Mouse (Mus musculus): ENCODE data around the gene Mkks. TPM values are rescaled to one million over a fixed set of nuclear protein-coding genes. Genes with fewer than 3 reads are reported as not detected.

Mkks gene
- polyA plus RNA-seq, 1 experiment = 2.3 TPM

DNA sequence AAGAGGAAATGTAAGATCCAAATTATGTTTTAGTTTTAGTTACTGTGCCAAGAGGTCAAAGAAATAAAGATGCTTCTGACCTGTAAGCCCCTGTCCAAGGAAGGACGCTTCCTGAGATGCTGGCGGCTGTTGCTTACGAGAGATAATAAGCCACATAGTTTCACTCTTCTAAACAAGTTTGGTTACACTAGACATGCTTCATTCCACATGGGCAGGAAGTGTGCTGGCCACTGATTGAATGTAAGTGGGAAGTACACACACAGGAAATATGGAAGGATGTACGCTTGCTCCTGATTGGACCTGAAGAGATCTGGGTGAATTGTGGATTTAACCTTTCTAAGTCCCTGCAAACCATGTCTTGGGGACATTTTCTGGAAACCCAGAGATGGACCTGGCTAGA, 63.6 kb downstream of the Mkks start:
- TF ChIP-seq POLR2A (IDR thresholded peaks at IDR 0.05; ENCODE audit: borderline replicate concordance, control insufficient read depth, low read depth, low read length) (no peak), CTCF (IDR thresholded peaks at IDR 0.05; ENCODE audit: control insufficient read depth, insufficient read depth, low read length) (no peak)
- 45% methylated on average over 4 of the region's 4 CpGs for WGBS
- H3K4me1 ChIP-seq (ENCODE audit: control insufficient read depth, insufficient read depth, low read length) = no peaks in the 10 kb centered on the region
- H3K4me3 ChIP-seq (replicated peaks; ENCODE audit: control insufficient read depth, low read depth, low read length) = no peak overlapping the region
- H3K27ac ChIP-seq (ENCODE audit: control insufficient read depth, insufficient read depth, low read depth, low read length, poor library complexity) = no peak overlapping the region

Other genes starting within 250 kb of the Mkks start
- gene Snap25, start 177.9 kb downstream of the Mkks start, polyA plus RNA-seq (2011; ENCODE audit: insufficient read depth, insufficient read length, low replicate concordance, missing spikeins) = 7.6 TPM in 1 of 2 replicates, not detected in the other
- gene AL731706.2, start 5.7 kb downstream of the Mkks start, polyA plus RNA-seq (2011; ENCODE audit: insufficient read depth, insufficient read length, low replicate concordance, missing spikeins) = 13.1 TPM in 1 of 2 replicates, not detected in the other
- 1.8 and 5.0 TPM in 2 replicates for gene Slx4ip, start 171 bp downstream of the Mkks start, polyA plus RNA-seq (2011; ENCODE audit: insufficient read depth, insufficient read length, low replicate concordance, missing spikeins)
- gene AL731706.1, start within 50 bp of the Mkks start, polyA plus RNA-seq (2011; ENCODE audit: insufficient read depth, insufficient read length, low replicate concordance, missing spikeins) = 4.3 and 13.9 TPM in 2 replicates
- 2.3 and 3.9 TPM in 2 replicates for gene Jag1, start 225.3 kb upstream of the Mkks start, polyA plus RNA-seq (2011; ENCODE audit: insufficient read depth, insufficient read length, low replicate concordance, missing spikeins)